Mouse (Mus musculus) stomach, postnatal 0 days (tissue): ENCODE measurements around the gene Kctd15. TPM values are rescaled to one million over a fixed set of nuclear protein-coding genes. Genes with fewer than 3 reads are reported as not detected.

Experiments used
- ATAC-seq: fragments of 200-750 bp; cut with Nextera tagmentation; 2 replicates; pipeline ENCODE4 v1.8.0; 2017; ENCODE audit not compliant: low FRiP score, low TSS enrichment
- DNase-seq: peaks from one replicate; pipeline ENCODE4 v3.0.0-alpha.2; 2016; ENCODE audit warnings: low spot score
- H3K27ac ChIP-seq: fragments of 300-500 bp; sonication (generic); replicated peaks from 2 replicates; pipeline ENCODE4 v1.5.1; 2014; ENCODE audit warnings: mild to moderate bottlenecking, control low read depth
- H3K27me3 ChIP-seq: fragments of 300-500 bp; sonication (generic); 2 replicates; pipeline ENCODE4 v1.6.1; 2014; ENCODE audit warnings: low read length; ENCODE audit not compliant: control insufficient read depth, insufficient read depth
- H3K36me3 ChIP-seq: fragments of 300-500 bp; sonication (generic); 2 replicates; pipeline ENCODE4 v1.6.1; 2014; ENCODE audit warnings: low read length, mixed read lengths; ENCODE audit not compliant: control insufficient read depth, insufficient read depth
- H3K4me1 ChIP-seq: fragments of 300-500 bp; sonication (generic); replicated peaks from 2 replicates; pipeline ENCODE4 v1.6.1; 2014; ENCODE audit warnings: antibody characterized with exemption; ENCODE audit not compliant: control insufficient read depth, insufficient read depth
- H3K4me2 ChIP-seq: fragments of 300-500 bp; sonication (generic); replicated peaks from 2 replicates; pipeline ENCODE4 v1.6.1; 2014; ENCODE audit warnings: low read depth, mild to moderate bottlenecking, control low read depth, moderate library complexity
- H3K4me3 ChIP-seq: fragments of 300-500 bp; sonication (generic); 2 replicates; pipeline ENCODE4 v1.5.1; 2014; ENCODE audit warnings: low read depth, low read length, control low read depth
- H3K9ac ChIP-seq: fragments of 300-500 bp; sonication (generic); 2 replicates; pipeline ENCODE4 v1.6.1; 2014; ENCODE audit warnings: mild to moderate bottlenecking, low read length, control low read depth, mixed read lengths
- H3K9me3 ChIP-seq: fragments of 300-500 bp; sonication (generic); 2 replicates; pipeline ENCODE4 v1.6.1; 2016; ENCODE audit warnings: low read length; ENCODE audit not compliant: control insufficient read depth
- CTCF ChIP-seq: IDR thresholded peaks from 2 replicates; pipeline ENCODE4 v1.5.1; 2016; ENCODE audit warnings: antibody characterized with exemption, low read depth, mild to moderate bottlenecking, moderate library complexity
- EP300 ChIP-seq: optimal IDR thresholded peaks from 2 replicates; pipeline ENCODE3; 2016; ENCODE audit warnings: antibody characterized with exemption
- WGBS: fragments of 180-500 bp; shearing (Covaris S2); extraction: QIAGEN DNeasy Blood & Tissue Kit; methylation state at CpG from one replicate; pipeline ENCODE4 v1.1.7; 2014; 5-methylcytosine and 5-hydroxymethylcytosine counted together
- polyA plus RNA-seq: library from polyadenylated mRNA; unstranded; fragments of >200 nt; fragmentation: Nextera tagmentation; extraction: Ambion mirVana; gene quantifications from 2 replicates; pipeline ENCODE4 v1.2.1, GENCODE M21; 2015

Kctd15 gene
- polyA plus RNA-seq, 1 experiment from 2014 or later, result 17.5 TPM

DNA sequence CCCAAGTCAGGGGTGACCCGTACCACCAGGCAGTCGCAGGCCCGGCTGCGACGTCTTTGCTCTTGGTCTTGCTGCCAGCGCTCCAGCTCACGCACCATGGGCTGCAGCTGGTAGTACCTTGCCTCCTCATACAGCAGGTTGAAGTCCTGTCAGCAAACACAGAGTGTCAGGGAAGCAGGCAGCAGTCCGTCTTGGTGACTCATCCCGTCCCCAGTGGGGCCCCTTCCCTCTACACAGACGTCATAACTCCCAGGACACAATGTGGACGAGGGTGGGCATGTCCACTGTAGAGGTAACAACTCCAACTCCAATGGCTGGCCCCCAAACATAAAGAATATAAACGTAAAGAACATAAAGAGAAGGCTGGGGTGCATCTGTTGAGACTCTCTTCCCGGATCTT, 14.6 kb downstream of the Kctd15 start:
- WGBS, result 73% methylated on average over 13 of the region's 13 CpGs
- H3K4me1 ChIP-seq, result no peaks in the 10 kb centered on the region
- no peak for DNase-seq
- no peaks in the 10 kb centered on the region for H3K27me3 ChIP-seq
- H3K4me3 ChIP-seq, result no peak overlapping the region
- peaks cover 9% of the 10 kb centered on the region; the same call in 1 of the 2 replicates for H3K36me3 ChIP-seq
- H3K27ac ChIP-seq, result no peak overlapping the region
- H3K9me3 ChIP-seq, result no peaks in the 10 kb centered on the region
- TF ChIP-seq CTCF, result no peak
- TF ChIP-seq EP300, result no peak
- no peak overlapping the region for H3K4me2 ChIP-seq
- no peak overlapping the region for H3K9ac ChIP-seq
- no peak for ATAC-seq

DNA sequence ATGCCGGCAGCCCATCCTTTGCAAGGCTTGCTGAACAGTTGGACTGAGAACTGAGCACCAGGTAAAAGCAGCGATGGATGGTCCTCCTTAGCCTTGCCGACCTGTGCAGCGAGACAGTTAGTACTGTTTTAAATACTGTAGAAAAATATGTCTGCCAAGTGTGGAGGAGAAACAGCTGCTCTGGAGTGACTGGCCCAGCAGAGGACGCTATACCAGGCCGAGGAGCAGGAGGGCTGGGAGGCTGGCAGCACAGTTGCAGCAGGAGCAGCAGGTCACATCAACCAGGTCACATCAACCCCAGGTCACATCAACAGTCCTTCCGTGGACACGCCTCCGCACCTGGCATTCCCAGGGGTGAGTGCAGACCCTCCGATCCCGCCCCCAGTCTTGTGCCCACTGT, 16.7 kb downstream of the Kctd15 start:
- no peak for DNase-seq
- ATAC-seq, result no peak
- H3K4me1 ChIP-seq, result no peaks in the 10 kb centered on the region
- H3K9me3 ChIP-seq, result no peaks in the 10 kb centered on the region
- H3K27ac ChIP-seq, result no peak overlapping the region
- no peak overlapping the region for H3K4me2 ChIP-seq
- no peak for TF ChIP-seq EP300
- peak; percentile 27; the same call in 1 of the 2 replicates for TF ChIP-seq CTCF
- 77% methylated on average over 11 of the region's 11 CpGs for WGBS
- no peaks in the 10 kb centered on the region for H3K27me3 ChIP-seq
- no peak overlapping the region for H3K9ac ChIP-seq
- peaks cover 8% of the 10 kb centered on the region; the same call in 1 of the 2 replicates for H3K36me3 ChIP-seq
- H3K4me3 ChIP-seq, result no peak overlapping the region

DNA sequence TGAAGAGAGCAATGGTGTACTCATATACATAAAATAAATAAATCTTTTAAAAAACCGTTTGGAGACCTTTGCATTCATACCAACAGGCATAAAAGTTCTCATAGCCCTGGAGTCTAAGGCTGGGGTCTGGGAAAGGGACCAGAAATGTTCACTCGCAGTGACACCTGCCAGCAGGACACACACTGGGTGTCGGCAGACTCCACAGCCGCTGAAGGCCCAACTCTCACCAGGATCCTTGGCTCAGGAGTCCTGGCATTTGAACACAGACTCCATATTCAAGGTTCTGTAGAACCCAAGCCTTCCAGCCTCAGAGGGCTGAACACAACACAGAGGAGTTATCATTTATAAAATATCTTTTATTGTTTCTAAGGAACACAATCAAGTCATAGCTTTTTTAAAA, 19.9 kb downstream of the Kctd15 start:
- H3K9me3 ChIP-seq, result no peaks in the 10 kb centered on the region
- H3K4me1 ChIP-seq, result no peaks in the 10 kb centered on the region
- H3K27me3 ChIP-seq, result no peaks in the 10 kb centered on the region
- WGBS, result 66% methylated on average over 4 of the region's 4 CpGs
- TF ChIP-seq EP300 (no peak), CTCF (no peak)
- ATAC-seq (no peak), DNase-seq (no peak)
- H3K4me3 ChIP-seq, result no peak overlapping the region
- no peak overlapping the region for H3K4me2 ChIP-seq
- no peak overlapping the region for H3K27ac ChIP-seq
- no peak overlapping the region for H3K9ac ChIP-seq
- peaks cover 6% of the 10 kb centered on the region; the same call in 1 of the 2 replicates for H3K36me3 ChIP-seq

DNA sequence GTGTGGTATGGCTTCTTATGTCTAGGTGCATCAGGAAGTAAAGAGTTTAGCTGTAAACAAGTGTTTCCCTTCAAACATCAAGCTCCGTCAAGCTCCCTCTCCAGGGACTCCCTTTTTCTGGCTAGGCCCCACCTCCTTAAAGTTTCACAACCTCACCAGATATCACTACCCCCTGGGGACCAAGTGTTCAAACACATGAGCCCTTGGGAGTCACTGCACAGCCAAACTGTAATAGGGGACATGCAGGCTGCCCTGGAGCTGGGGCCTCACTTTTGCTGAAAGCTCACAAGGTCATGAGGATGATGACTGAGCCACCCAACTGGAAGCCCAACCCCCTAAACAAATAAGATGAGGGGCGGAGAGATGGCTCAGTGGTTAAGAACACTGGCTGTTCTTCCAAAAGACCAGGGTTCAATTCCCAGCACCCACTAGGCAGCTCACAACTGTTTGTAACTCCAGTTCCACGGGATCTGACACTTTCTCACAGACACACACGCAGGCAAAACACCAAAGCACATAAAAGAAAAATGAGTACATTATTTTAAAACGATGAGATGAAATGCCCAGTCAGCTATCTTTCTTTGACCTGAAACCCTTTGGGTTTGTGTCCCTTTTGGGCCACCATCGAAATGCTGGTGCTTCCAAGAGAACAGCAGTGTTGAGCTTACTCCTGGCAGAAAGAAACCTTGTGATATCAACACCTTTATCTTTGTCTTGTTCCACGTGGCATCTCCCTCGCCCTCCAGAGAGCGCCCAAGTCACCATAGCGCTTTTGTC, 23.4 kb downstream of the Kctd15 start:
- no peak for TF ChIP-seq CTCF
- TF ChIP-seq EP300, result no peak
- WGBS, result 80% methylated on average over 10 of the region's 10 CpGs
- Histone ChIP-seq H3K27me3 (no peaks in the 10 kb centered on the region), H3K4me2 (no peak overlapping the region), H3K36me3 (no peaks in the 10 kb centered on the region), H3K27ac (no peak overlapping the region), H3K9me3 (no peaks in the 10 kb centered on the region), H3K4me1 (peaks cover 8% of the 10 kb centered on the region; the same call in 1 of the 2 replicates), H3K4me3 (no peak overlapping the region), H3K9ac (no peak overlapping the region)
- ATAC-seq, result no peak
- DNase-seq, result no peak

DNA sequence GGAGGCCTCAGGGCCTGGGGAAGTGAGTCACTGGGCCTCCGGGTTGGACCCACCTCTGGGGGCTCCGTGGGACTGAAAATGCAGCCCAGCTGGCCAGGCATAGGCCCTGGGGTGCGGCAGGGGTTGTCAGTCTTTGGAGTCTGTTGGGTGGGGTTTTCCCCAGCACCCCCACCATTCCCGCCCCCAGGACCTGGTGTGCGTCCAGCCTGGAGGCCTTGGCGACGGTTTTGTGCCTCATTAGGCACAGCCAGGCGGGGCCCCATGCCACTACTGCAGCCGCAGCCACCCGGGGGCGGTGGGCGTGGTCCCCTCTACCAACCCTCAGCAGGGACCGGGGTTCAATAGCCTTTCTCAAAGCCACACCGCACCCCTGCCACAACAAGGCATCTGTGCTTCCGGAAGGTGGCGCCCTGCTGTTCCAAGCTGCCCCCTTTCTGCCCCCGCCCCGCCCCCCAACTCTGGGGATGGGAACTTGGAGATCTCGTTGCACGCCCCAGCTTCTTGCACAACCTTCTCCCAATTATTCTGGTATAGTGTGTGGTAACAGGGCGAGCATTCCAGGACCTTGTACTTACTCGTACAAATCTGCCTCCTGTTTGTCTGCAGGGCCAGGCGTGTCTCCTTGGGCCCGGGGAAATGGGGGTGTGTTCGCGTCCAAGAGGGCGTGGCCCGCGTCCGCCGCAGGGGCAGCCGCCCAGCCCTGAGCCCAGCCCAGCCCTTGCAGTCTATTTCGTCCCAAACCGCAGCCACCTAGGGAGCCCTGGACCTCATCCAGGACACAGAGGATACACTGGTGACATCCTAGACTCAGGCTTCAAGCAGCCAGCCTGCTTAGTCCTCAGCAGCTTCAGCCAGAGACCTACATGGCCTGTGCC, 26.1 kb downstream of the Kctd15 start:
- WGBS, result under 1% methylated on average over 34 of the region's 34 CpGs
- H3K4me3 ChIP-seq, result peak overlapping the region; percentile 39
- peak; percentile 85 for DNase-seq
- peak overlapping the region; percentile 61 for H3K9ac ChIP-seq
- H3K27ac ChIP-seq, result peak overlapping the region; percentile 94
- peak; percentile 87 for ATAC-seq
- TF ChIP-seq EP300 (peak; percentile 33), CTCF (peak; percentile 62)
- H3K4me2 ChIP-seq, result peak overlapping the region; percentile 65
- no peaks in the 10 kb centered on the region for H3K27me3 ChIP-seq
- H3K36me3 ChIP-seq, result no peaks in the 10 kb centered on the region
- peaks cover 8% of the 10 kb centered on the region; the same call in 1 of the 2 replicates for H3K4me1 ChIP-seq
- no peaks in the 10 kb centered on the region for H3K9me3 ChIP-seq
